Mouse (Mus musculus) 3T3-L1 (cell line): ENCODE measurements at regions not wholly inside any gene's neighbourhood (a gene's known extent, or its start where the extent isn't known, plus 50 kb on each side); places are given as distances from the start of the nearest gene placed in this dataset.

Source experiments
- DNase-seq: peaks from one replicate; pipeline ENCODE4 v3.0.0-alpha.2; 2015; ENCODE audit warnings: low read depth, low spot score

DNA sequence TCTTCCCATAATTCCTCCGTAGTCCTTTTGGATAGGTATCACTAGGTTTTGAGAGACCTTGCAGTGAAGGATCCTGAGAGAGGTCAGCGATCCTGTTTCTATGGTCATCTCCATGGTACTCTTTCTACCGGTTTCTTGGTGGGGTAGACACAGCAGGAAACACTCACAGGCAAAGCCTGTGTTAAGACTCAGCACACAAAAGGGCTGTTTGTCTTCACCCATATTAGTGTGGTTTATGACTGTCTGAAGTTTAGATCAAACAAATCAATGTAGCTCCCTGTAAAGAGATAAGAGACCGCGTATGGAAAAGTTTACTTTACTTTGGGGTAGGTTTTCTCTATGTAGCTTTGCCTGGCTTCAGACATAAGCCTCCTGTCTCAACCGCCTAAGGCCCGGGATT lies 282.5 kb upstream of the Rbms1 start:
- DNase-seq, result no peak

DNA sequence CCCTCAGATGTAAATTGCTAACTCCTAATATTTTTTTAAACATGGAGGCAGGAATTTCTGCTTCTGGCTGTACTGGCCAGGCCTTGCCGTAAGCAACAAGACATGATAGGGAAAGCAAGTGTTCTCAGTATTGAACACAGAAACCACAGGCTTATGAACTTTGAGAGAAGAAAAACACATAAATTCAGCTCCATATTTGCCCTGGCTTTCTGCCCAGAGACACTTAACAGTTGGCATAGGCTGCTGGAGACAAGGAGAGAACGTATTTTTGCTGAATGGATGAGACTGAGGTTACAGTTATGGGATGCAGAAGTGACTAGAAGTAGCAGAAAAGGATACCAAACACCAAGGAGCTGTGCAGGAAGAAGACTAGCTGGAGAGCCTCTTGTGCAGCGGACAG lies 258.7 kb upstream of the Rbms1 start:
- peak; percentile 71 for DNase-seq

DNA sequence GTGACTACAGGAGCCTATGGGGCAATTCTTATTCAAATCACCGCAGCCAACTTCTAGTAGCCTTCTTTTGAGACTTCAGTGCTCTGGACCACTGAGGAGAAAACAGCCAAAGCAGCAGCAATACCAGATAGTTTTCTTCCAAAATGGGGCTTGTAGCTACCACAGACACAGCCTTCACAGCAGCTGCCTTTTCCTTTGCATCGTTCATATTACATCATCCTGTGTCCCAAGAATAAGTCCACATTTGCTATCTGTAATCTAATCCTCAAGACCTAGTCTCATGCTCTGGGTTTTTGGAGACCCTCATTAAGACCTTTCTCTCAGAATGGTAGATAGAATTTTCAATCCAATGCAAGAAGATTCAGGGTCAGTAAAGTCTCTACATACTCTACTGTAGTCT lies 258.2 kb upstream of the Rbms1 start:
- peak; percentile 21 for DNase-seq

DNA sequence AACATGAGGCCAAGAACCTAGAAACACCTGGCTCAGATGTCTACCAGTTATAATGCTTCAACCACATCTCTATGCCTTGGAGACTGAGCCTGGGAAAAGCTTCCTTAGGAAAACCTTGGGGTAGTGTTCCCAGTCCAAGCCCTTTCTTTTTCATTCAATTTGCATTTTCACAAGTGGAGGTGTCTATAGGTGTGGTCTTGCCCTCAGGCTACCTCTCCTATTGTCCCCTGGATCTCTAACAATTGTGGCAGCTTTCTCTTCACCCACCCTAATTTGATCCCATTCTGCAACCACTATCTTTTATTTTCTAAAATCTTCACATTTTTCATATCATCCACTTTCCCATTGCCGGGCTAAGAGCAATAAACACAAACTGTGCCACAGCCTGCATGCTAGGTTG lies 251.0 kb upstream of the Rbms1 start:
- no peak for DNase-seq

DNA sequence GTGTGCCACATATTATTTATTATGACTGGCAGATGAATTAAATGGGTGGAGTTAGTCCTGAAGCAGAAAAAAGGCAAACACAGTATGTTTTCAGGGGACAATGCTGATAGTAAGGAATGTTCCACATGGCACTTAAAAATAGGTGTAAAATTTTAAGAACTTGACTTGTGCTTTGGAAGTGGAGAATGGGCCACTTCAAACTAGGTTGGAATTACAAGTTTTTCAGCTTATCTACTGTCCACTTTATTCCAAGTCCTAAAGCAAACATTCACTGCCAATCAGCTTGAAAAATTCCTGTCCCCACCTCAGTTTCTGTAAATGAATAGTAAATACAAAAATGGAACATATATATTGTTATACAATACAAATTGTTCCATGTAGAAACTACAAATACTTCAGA lies 238.4 kb upstream of the Rbms1 start:
- DNase-seq, result no peak

DNA sequence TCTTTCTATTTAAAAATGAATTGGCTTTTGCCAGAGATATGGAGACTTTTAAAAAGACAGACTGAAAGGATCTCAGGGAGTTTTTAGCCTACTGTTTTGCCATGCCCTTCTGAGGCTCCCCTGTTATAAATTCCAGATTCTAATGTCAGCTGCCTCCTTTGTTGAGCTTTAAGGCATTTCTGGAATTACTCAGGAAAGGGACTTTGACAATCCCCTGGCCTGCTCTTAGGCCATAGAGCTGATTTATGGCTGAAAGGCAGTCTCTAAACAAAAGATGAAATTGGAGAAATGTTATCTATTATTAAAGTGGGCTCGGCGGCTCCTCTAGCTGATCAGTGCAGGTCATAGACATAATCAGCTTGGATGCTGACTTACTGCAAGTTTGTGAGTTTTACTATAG lies 231.0 kb upstream of the Rbms1 start:
- DNase-seq, result no peak

DNA sequence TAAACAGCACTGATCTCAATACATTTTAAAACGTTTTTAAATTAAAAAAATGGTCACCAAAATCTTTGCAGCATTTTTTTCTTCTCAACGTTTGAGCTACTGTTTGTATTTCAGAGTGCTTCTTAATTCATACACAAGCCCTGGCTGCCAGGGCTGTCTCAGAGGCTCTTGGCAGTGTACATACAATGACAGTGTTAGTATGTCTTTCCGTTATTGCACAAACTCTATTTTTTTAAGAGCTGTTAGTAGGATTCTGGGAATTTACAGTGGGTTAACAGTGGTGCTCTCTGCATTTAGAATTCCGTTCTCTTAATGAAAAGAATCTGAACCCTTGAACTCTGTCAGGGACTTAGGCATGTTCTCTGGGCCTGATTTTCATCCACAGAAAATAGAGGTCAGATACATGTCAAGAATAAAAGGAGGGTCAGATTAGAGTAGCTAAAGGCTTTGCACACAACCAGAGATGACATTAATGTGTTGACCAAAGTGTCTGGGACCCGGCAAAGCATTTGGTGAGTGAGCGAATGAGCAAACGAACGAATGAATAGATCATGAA lies 219.5 kb upstream of the Rbms1 start:
- DNase-seq, result no peak

DNA sequence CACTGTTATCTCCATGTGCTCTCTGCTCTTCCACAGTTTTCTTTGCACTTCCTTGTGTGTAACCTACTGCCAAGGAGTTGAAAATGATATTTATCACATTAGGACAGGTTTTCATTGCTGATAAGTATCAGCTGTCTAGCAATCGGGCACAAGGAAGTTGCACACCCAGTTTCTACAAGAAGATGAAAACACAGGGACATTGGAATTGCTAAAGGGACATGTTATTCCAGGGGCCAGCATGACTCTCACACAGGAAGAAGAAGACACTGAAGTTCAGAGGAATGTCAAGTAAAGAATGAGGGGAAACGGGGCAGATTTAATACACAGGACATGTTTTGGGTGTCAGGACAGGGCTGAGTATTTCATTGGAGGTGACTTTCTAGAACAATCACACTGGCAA lies 214.8 kb upstream of the Rbms1 start:
- DNase-seq, result no peak

DNA sequence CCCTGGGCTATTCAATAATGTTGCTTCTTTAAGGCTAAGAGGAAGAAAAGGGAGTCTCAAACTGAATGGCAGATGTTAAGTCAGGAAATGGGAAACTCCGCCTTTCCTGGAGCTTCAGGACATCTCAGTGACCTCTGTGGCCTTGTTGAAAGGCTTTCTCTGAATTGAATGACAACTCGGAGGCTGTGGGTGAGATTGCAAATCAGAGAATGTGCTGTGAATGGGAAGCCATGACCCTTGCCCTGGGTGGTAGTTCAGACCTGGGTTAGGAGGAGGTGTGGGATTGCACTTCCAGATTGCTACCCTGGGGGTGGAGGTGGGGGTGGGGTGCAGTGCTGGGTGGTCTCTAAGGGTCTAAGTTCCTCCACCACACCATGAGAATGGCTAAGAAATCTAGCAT lies 213.8 kb upstream of the Rbms1 start:
- no peak for DNase-seq

DNA sequence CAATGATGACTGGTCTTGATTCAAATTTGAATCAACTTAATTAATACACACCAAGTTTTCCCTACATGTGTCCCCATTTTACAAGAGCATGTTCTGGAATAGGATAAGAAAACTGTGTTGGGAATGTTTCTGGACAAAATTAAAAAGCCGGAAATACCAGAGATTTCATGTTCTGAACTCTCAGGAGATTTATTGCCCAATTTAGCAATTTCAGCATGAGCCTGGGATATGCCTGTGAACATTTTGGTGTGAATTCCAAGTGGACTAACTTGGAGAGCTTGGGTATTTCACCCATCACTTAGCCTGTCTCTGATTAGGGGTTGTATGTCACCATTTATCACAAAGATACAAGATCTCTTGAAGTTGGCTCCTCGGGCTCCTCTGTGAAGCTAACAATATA lies 210.6 kb upstream of the Rbms1 start:
- DNase-seq, result peak; percentile 46

DNA sequence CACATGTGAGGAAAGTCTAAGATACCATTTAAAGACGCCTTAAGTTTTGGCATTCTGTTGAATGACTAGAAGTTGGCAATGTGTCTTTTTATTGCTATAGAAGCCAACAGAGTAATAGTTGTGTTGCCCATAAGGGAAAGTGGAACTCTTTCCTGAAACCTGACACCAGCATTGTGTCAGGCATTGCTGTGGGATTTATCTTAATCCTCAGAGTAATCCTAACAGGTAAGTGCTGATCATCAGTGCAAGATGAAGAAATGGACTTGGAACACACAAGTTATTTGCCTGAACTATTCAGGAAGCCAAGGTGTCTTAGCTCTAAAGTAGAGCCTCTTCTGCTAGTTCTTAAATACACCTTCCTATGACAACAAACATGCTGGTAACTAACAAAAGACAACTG lies 198.3 kb upstream of the Rbms1 start:
- DNase-seq, result no peak

DNA sequence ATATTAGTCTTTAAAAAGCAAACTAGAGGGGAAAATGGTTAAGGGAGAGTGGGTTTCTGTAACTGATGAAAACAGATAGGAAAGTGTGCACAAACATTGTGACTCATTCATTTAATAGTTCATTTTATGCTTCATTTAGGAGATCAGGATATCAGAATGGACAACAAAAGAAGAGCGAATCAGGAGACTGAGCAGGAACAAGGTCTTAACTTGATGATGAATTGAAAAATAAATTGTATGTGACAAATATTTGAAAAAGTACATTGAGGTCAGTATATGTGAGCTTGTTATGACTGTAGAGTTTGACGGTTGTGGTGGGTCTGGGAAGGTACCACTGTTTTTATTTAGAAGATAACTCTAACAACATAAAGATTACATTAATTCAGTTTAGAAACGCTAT lies 196.8 kb upstream of the Rbms1 start:
- DNase-seq, result no peak

DNA sequence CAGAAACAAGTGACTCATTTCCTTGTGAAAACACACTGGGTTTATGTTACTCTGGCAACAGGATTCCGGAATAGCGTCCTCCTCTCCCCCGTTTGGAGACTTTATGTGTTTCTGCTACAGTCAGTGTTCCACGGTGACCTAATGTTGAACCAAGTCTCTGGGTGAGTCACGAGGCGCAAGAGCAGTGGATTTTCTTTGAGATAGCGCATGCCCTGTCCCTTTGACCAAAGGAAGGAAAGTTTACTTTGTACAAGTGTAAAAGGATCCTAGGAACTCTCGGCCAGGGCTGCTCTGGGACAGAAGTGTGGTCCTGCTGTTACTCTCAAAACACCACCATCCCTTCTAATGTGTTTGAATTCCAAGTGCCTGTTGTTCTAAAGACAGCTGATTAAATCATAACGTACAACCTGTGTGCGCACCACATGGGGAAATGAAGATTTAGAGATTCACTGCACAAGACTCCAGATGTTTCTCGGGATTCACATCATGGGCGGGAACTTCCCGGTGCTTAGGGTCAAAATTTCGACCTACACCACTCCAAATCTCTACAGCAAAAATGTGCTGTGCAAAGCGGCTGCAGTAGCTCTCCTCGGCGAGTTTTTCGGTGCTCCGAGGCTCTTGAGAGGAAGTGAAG lies 176.1 kb upstream of the Rbms1 start:
- peak; percentile 99 for DNase-seq

DNA sequence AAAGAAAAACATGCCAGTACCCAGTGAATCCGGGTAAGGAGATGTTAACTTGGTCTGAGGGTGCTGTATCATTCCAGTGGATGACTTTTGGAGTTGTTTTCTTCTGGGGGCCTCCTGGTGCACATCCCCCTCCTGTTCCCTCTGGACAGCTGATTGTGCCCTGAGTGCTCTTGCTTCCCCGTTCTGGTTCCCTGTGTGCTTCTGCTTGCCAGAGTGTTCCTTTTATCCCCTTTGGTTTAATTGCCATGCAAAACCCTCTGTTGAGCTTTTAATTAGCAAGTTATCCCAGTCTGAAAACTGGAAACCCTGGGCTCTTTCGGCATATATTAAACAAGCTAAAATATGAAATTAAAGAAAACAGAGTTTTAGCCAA lies 175.6 kb upstream of the Rbms1 start:
- DNase-seq, result no peak

DNA sequence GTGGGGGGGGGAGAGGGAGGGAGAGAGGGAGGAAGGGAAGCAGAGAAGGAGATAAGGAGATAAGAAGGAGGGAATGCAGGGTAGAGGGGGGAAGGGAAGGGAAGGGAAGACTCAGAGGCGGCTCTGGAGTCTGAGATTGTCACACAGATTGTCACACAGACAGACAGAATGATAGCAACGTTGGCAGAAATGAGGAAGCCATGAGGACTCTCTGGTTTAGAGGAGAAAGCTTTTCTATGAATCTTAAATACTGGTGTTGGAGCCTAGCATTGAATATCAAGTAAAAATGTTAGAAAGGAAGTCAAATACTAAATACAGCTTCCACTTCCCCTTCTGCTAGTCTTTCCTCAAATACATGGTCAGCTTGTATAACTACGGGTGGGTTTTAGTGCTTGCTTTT lies 174.4 kb upstream of the Rbms1 start:
- peak; percentile 37 for DNase-seq

DNA sequence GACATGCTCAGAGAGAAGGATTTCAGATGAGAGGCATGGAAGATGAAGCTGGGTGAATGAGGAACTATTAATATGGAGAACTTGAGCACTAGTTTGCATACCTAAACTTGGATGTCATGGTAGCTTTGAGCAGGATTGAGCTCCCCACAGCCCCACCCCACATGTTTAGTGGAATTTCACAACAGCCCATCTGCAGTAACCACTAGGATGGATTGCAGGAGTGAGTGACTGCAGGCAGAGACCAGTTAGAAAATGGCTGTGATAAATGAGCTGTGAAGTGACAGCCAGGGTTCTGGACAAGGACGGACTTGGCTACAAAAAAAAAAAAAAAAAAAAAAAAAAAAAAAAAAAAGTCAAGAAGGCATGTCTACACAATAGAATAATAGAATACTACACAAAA lies 173.9 kb upstream of the Rbms1 start:
- DNase-seq, result peak; percentile 92

DNA sequence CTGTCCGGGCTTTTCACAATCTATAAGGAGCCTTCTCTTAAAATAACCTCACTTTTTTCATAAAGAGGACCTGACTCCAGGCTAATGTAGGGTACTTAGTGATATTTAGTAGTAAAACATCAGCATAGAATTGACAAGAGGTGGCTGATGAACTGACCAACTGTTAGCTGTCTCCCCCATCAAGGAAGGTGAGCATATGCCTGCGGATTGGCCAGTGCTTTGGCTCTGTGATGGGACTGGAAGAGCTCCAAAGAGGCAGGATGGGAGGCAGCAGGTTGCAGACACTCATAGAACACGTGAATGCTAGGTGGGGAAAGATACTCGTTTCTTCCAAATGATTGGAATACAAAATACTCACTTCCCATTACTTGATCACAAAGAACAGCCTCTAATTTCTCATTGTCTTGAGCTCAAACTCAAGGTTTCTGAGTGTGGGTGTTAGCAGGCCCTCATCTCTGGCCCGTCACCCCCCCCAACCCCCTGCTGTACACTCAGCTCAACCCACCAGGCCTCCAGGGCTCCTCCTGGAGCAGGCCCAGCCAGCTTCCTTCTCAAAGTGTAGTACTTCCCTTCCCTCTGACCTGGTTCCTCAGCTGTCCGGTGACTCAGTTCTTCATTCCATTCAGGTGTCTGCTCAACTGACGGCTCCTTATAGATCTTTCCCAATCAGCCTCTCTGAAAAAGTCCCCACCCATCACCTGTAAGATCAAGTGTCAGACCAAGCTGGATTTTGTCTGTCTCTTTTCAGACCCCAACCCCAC lies 160.2 kb upstream of the Rbms1 start:
- DNase-seq, result no peak

DNA sequence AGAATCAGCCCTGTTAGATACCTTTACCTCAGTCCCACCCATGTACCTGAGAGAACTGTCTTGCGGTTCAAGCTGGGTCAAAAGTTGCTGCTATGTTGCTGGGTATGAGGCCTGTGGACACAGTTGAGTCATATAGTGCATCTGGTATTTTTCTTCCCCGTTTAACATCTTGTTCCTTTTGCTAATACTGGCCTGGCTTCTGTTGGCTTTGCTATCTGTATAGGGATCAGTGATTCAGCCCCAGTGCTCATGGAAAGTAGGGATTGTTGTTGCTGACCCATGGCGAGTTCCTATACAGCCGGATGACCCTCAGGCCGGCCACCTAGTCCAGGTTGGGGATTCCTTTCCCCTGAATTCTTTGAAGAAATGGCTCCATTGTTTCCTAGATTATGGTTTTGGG lies 158.3 kb upstream of the Rbms1 start:
- peak; percentile 53 for DNase-seq

DNA sequence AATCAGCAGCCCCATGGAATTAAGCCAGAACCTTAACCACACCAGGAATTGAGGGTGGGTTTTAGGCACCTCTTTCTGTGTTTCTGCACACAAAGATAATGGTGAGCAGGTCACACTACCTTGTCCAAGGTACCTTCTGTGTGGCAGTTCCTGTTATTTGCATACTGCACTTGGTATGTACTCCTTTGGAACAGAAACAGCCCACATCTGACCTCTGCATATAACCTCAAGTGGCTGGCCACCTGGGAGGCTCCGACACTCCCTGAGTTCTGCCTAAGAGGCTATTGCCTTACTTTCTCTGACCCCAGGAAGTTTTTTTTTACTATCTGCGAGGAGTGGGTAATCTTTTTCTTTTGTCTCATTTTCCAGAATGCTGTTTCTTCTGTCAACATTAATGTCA lies 151.6 kb upstream of the Rbms1 start:
- no peak for DNase-seq

DNA sequence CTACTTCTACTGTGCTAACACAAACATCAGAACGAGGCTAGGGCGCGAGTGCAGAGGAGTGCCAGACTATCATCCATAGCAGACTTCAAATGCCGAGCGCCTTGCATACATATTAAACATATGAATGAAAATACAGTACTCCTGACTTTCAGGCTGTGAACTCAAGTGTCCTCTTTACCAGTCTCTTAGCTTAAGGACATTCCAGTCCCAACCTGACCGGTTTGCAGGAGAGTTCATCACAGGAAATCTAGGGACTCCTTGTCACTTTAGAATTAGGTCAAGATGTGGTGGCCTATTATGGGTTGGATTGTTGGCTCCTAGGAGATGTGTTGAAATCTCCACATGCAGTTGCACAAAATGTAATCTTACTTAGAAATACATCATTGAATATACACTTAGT lies 150.9 kb upstream of the Rbms1 start:
- DNase-seq, result no peak

DNA sequence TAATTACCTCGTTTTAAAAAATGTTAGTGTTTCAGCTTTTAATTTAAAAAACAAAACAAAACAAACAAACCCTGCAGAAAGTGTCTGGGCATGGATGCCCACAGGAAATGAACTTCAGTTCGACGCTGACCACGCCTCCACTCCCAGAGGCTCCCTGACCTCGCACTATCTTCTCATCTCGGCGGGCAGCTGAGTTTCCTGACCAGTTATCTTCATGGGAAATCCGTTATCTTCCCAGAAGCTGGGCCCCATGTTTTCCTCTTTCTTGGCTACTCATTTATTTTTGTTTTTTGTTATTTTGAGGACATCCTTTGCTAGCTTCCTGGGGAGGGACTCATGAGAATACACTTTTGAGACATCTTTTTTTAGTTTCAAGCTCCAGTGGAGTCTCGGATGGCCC lies 147.6 kb upstream of the Rbms1 start:
- no peak for DNase-seq

DNA sequence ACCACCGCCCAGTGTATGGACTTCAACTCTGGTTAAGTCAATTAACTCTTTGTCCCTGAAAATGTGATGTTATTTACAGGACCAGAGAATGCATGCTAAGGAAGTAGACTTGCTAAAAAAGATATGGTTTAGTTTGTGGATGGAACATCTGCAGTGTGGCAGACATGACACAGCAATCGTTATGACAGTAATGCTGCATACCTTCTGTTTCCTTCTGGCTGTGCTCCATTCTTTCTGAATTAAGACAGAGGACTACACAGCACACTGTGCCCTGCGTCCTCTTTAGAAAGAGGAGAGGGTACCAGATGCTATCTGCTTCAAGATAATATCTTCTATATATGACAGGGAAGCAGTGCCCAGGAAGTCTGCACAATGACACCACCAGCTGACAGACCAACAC lies 146.6 kb upstream of the Rbms1 start:
- DNase-seq, result no peak

DNA sequence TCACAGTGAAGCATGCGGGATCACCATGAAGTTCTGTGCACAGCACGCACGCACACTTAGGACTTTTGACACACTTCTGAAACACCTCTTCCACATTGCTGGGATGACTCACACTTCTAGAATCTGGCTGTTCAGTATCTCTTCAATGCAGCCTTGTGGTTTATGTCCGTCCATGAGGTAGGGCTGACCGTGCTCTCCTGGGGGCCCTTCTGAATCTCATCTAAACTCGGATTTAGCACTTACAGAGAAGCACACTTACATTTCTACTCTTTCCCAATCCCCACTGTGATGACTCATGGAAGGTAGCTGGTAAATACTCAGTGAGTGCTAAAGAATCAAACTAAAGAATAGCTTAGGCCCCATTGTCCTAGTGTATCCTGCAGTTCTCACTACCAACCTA lies 142.2 kb upstream of the Rbms1 start:
- peak; percentile 79 for DNase-seq
